Mouse (Mus musculus): ENCODE measurements at regions not wholly inside any gene's neighbourhood (a gene's known extent, or its start where the extent isn't known, plus 50 kb on each side); places are given as distances from the start of the nearest gene placed in this dataset.

DNA sequence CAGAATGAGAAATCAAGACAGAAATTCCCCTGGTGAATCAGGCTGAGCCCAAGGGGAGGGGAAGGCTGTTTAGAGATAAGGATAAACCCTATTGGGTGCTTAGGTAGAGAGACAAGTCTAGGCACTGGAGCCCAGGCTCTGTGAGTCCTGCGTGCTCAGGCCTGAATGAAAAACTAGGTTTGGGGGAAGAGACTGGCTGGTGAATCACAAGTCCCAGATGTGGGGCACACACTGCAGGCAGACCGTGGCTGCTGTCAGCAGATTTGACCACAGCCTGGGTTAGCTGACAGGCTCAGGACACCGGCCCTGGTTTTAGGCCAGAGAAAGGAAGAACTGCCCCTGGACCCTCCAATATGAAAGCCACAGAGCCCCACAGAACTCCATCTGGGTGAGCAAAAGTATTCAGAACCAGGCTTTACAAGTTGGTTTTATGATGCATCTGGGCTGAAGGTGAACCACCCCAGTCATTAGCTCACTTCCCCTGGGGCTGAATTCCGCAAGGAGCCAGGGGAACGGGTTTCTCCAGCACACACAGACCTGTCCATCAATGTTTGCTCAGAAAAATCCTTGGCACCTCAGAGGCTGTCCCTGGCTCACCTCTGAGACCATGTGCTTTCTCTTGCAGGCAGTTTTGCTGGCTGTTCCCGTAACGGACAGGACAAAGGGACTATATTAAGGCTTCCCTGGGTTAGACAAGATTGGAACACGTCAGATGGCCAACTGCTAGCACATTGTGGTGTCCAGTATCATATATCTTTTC, 73.8 kb upstream of the Eif4g2 start:
- Histone ChIP-seq H3K4me3 (ENCODE audit: low read depth, low read length) (no peak overlapping the region), H3K27ac (replicated peaks; ENCODE audit: low read depth, low read length) (peak overlapping the region; percentile 52), H3K4me1 (ENCODE audit: control insufficient read depth, insufficient read depth, low read length) (peaks cover 8% of the 10 kb centered on the region), H3K27me3 (ENCODE audit: control insufficient read depth, insufficient read depth, low read length) (no peaks in the 10 kb centered on the region), H3K9me3 (ENCODE audit: control insufficient read depth, low read length) (no peaks in the 10 kb centered on the region), H3K4me2 (ENCODE audit: low read depth, severe bottlenecking) (no peak overlapping the region), H3K9ac (ENCODE audit: low read length) (no peak overlapping the region), H3K36me3 (ENCODE audit: control insufficient read depth, insufficient read depth, low read length) (no peaks in the 10 kb centered on the region)
- WGBS: 40% methylated on average over 8 of the region's 8 CpGs
- DNase-seq (ENCODE audit: low spot score) (peak; percentile 64), ATAC-seq (ENCODE audit: insufficient number of reproducible peaks, low FRiP score, low TSS enrichment, low read depth) (peak; percentile 47; the same call in 1 of the 2 replicates)

DNA sequence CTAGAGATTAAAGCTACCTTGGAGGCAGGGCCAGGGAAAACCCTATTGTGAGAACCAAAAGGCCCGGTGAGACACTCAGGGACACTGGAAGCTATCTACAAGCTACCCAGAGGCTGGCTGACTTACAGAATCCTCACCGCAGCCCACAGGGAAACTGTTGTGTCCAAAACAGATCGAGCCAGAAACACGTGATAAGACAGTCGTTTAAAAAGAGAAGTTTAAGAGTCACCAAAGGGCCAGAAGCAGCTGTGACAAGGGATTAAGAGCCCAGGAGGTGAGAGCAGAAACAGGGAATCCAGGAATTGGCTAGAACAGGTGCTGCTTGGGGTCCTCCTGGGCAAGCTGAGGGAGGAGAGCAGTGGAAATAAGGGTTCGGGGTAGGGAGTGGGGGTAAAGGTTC, 73.2 kb upstream of the Eif4g2 start:
- WGBS: 62% methylated on average over 6 of the region's 6 CpGs
- no peak overlapping the region for H3K4me3 ChIP-seq (ENCODE audit: low read depth, low read length)
- no peaks in the 10 kb centered on the region for H3K27me3 ChIP-seq (ENCODE audit: control insufficient read depth, insufficient read depth, low read length)
- H3K36me3 ChIP-seq (ENCODE audit: control insufficient read depth, insufficient read depth, low read length): no peaks in the 10 kb centered on the region
- no peaks in the 10 kb centered on the region for H3K9me3 ChIP-seq (ENCODE audit: control insufficient read depth, low read length)
- DNase-seq (ENCODE audit: low spot score) (no peak), ATAC-seq (ENCODE audit: insufficient number of reproducible peaks, low FRiP score, low TSS enrichment, low read depth) (no peak)
- H3K4me1 ChIP-seq (ENCODE audit: control insufficient read depth, insufficient read depth, low read length): peaks cover 8% of the 10 kb centered on the region
- H3K4me2 ChIP-seq (ENCODE audit: low read depth, severe bottlenecking): no peak overlapping the region
- H3K27ac ChIP-seq (replicated peaks; ENCODE audit: low read depth, low read length): no peak overlapping the region; the same call in 1 of the 2 replicates
- no peak overlapping the region for H3K9ac ChIP-seq (ENCODE audit: low read length)

DNA sequence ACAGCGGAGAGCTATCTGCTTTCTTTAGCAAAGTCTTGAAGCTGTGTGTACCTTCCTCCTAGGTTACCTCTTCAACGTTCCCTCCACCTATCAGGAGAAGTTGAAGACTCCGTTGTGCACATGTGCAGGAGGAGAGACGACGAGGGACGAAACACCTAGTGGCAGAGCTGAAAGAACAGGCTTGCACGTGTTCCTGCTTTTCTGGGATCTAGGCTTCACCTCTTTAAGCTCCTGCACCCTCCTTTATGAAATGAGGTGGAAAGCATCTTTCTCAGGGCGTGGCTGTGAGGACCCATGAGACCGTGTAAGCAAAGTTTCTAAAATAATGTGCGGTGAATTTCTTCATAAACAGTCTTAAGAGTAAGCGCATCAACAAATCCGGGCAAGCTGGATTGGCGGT, 71.4 kb upstream of the Eif4g2 start:
- Histone ChIP-seq H3K4me2 (ENCODE audit: low read depth, severe bottlenecking) (no peak overlapping the region), H3K27me3 (ENCODE audit: control insufficient read depth, insufficient read depth, low read length) (no peaks in the 10 kb centered on the region), H3K27ac (replicated peaks; ENCODE audit: low read depth, low read length) (no peak overlapping the region), H3K9me3 (ENCODE audit: control insufficient read depth, low read length) (no peaks in the 10 kb centered on the region), H3K9ac (ENCODE audit: low read length) (no peak overlapping the region), H3K36me3 (ENCODE audit: control insufficient read depth, insufficient read depth, low read length) (no peaks in the 10 kb centered on the region), H3K4me3 (ENCODE audit: low read depth, low read length) (no peak overlapping the region), H3K4me1 (ENCODE audit: control insufficient read depth, insufficient read depth, low read length) (peaks cover 8% of the 10 kb centered on the region)
- WGBS: 85% methylated on average over 13 of the region's 13 CpGs
- DNase-seq (ENCODE audit: low spot score) (no peak), ATAC-seq (ENCODE audit: insufficient number of reproducible peaks, low FRiP score, low TSS enrichment, low read depth) (no peak)

DNA sequence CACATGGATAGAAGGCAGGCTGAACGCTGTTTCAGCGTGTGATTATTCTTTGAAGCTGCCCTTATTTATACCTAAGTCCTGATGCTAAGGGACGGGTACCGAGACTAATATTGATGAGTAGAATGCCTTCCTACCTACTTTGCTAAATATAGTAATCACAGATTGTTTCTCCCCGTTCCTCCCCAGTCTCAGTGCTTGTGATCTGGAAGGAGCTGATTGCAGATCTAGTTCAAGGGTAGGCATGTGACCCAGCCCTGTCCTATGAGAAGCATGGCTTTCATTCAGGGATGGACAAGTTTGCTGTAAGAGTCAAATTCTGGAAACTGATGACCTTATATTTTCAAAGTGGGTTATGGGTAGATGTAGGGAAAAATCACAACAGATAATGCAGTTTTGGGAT, 67.7 kb upstream of the Eif4g2 start:
- H3K4me2 ChIP-seq (ENCODE audit: low read depth, severe bottlenecking): no peak overlapping the region
- DNase-seq (ENCODE audit: low spot score) (no peak), ATAC-seq (ENCODE audit: insufficient number of reproducible peaks, low FRiP score, low TSS enrichment, low read depth) (no peak)
- no peaks in the 10 kb centered on the region for H3K9me3 ChIP-seq (ENCODE audit: control insufficient read depth, low read length)
- no peak overlapping the region for H3K27ac ChIP-seq (replicated peaks; ENCODE audit: low read depth, low read length)
- no peak overlapping the region for H3K4me3 ChIP-seq (ENCODE audit: low read depth, low read length)
- H3K36me3 ChIP-seq (ENCODE audit: control insufficient read depth, insufficient read depth, low read length): no peaks in the 10 kb centered on the region
- H3K9ac ChIP-seq (ENCODE audit: low read length): no peak overlapping the region
- 90% methylated on average over 5 of the region's 5 CpGs for WGBS
- no peaks in the 10 kb centered on the region for H3K27me3 ChIP-seq (ENCODE audit: control insufficient read depth, insufficient read depth, low read length)
- H3K4me1 ChIP-seq (ENCODE audit: control insufficient read depth, insufficient read depth, low read length): no peaks in the 10 kb centered on the region

DNA sequence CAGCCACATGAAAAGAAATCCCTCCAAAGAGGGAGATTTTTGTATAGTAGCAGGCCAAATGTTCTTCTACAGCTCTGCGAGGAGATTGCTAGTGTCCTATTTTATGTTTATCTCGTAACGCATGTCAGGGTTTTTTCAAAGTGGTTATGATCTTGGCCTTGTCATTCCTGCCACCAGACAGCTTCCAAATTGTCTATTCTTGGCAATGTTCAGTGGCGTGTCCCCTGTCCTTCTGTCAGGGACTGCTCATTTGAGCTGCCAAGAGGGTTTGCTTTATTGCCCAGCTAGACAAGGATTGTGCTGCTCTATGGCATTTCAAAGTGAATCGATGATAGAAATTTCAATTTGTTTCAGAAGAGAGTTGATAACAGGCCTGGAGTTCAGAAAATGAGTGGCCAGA, 67.3 kb upstream of the Eif4g2 start:
- Histone ChIP-seq H3K36me3 (ENCODE audit: control insufficient read depth, insufficient read depth, low read length) (no peaks in the 10 kb centered on the region), H3K4me3 (ENCODE audit: low read depth, low read length) (no peak overlapping the region), H3K4me1 (ENCODE audit: control insufficient read depth, insufficient read depth, low read length) (no peaks in the 10 kb centered on the region), H3K9ac (ENCODE audit: low read length) (no peak overlapping the region), H3K9me3 (ENCODE audit: control insufficient read depth, low read length) (no peaks in the 10 kb centered on the region), H3K4me2 (ENCODE audit: low read depth, severe bottlenecking) (no peak overlapping the region), H3K27ac (replicated peaks; ENCODE audit: low read depth, low read length) (no peak overlapping the region), H3K27me3 (ENCODE audit: control insufficient read depth, insufficient read depth, low read length) (no peaks in the 10 kb centered on the region)
- WGBS: 86% methylated on average over 5 of the region's 5 CpGs
- DNase-seq (ENCODE audit: low spot score): no peak
- ATAC-seq (ENCODE audit: insufficient number of reproducible peaks, low FRiP score, low TSS enrichment, low read depth): no peak

DNA sequence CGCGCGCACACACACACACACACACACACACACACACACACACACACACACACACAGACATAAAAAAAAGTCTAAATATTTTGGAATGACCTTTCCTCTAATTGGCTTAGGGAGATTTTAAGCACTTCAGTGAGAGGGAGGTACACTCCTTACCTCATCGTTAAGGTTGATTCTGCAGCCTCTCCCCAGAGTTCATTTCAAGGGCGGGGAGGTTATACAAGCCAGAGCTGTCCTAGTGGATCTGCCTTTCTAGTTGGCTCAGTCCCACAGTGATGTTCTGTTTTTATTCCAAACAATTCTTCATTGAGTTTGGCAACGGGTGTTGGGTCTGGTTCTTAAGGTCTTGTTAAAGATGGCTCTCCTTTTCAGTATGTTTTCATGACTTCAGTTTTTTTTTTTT, 64.8 kb upstream of the Eif4g2 start:
- Histone ChIP-seq H3K36me3 (ENCODE audit: control insufficient read depth, insufficient read depth, low read length) (no peaks in the 10 kb centered on the region), H3K4me2 (ENCODE audit: low read depth, severe bottlenecking) (no peak overlapping the region), H3K4me3 (ENCODE audit: low read depth, low read length) (no peak overlapping the region), H3K4me1 (ENCODE audit: control insufficient read depth, insufficient read depth, low read length) (no peaks in the 10 kb centered on the region), H3K27me3 (ENCODE audit: control insufficient read depth, insufficient read depth, low read length) (no peaks in the 10 kb centered on the region), H3K9me3 (ENCODE audit: control insufficient read depth, low read length) (no peaks in the 10 kb centered on the region), H3K9ac (ENCODE audit: low read length) (no peak overlapping the region), H3K27ac (replicated peaks; ENCODE audit: low read depth, low read length) (no peak overlapping the region)
- WGBS: 84% methylated on average over 6 of the region's 6 CpGs
- DNase-seq (ENCODE audit: low spot score) (no peak), ATAC-seq (ENCODE audit: insufficient number of reproducible peaks, low FRiP score, low TSS enrichment, low read depth) (no peak)

DNA sequence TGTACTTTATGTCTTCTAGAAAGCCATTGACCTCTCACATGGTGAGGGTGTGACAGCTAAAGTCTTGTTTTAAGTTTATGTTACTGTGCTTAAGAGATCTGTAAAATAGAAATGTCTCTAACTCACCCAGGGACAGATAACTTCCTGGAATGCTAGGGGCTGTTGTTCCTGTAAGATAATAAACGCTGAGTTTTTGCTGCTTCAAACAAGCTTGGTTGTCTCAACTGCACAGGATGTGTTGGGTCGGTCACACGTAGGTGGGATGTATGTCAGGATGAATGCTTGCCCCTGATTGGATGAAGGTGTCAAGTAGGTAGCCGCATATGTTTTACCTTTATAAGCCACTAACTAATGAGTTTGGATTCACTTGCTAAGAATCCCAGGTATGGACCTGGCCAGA, 63.8 kb upstream of the Eif4g2 start:
- H3K36me3 ChIP-seq (ENCODE audit: control insufficient read depth, insufficient read depth, low read length): no peaks in the 10 kb centered on the region
- no peak overlapping the region for H3K27ac ChIP-seq (replicated peaks; ENCODE audit: low read depth, low read length)
- no peaks in the 10 kb centered on the region for H3K4me1 ChIP-seq (ENCODE audit: control insufficient read depth, insufficient read depth, low read length)
- H3K4me2 ChIP-seq (ENCODE audit: low read depth, severe bottlenecking): no peak overlapping the region
- no peaks in the 10 kb centered on the region for H3K9me3 ChIP-seq (ENCODE audit: control insufficient read depth, low read length)
- no peaks in the 10 kb centered on the region for H3K27me3 ChIP-seq (ENCODE audit: control insufficient read depth, insufficient read depth, low read length)
- no peak for DNase-seq (ENCODE audit: low spot score)
- WGBS: 87% methylated on average over 4 of the region's 4 CpGs
- H3K9ac ChIP-seq (ENCODE audit: low read length): no peak overlapping the region
- no peak overlapping the region for H3K4me3 ChIP-seq (ENCODE audit: low read depth, low read length)
- no peak for ATAC-seq (ENCODE audit: insufficient number of reproducible peaks, low FRiP score, low TSS enrichment, low read depth)

DNA sequence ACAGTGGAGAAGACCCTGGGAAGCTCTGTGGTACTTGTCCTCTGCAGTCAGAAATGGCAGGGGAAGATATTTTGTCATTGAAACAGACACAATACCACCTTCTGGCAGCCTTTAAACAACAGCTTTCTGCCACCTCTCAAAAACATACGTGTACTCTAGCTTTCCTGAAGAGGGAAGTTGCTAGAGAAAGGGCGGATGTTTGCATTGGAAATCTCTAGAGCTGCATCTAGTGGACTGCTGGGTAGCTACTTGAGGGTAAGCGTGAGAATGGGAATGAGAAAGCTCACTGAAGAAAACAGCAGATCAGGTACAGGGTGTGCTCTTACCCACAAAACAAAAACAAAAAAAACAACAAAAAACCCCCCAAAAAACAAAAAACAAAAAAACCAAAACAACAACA, 61.4 kb upstream of the Eif4g2 start:
- no peak overlapping the region for H3K4me2 ChIP-seq (ENCODE audit: low read depth, severe bottlenecking)
- DNase-seq (ENCODE audit: low spot score) (no peak), ATAC-seq (ENCODE audit: insufficient number of reproducible peaks, low FRiP score, low TSS enrichment, low read depth) (no peak)
- no peaks in the 10 kb centered on the region for H3K9me3 ChIP-seq (ENCODE audit: control insufficient read depth, low read length)
- H3K4me1 ChIP-seq (ENCODE audit: control insufficient read depth, insufficient read depth, low read length): no peaks in the 10 kb centered on the region
- no peaks in the 10 kb centered on the region for H3K36me3 ChIP-seq (ENCODE audit: control insufficient read depth, insufficient read depth, low read length)
- no peak overlapping the region for H3K4me3 ChIP-seq (ENCODE audit: low read depth, low read length)
- 85% methylated on average over 3 of the region's 3 CpGs for WGBS
- H3K27me3 ChIP-seq (ENCODE audit: control insufficient read depth, insufficient read depth, low read length): no peaks in the 10 kb centered on the region
- no peak overlapping the region for H3K27ac ChIP-seq (replicated peaks; ENCODE audit: low read depth, low read length)
- H3K9ac ChIP-seq (ENCODE audit: low read length): no peak overlapping the region

Data from limb, embryonic 11.5 days (tissue).